Mouse (Mus musculus): Measurements from ENCODE around the gene Dmc1. TPM values are rescaled to one million over a fixed set of nuclear protein-coding genes. Genes with fewer than 3 reads are reported as not detected.

Gene Dmc1
- total RNA-seq (2021), result 1 to 10 TPM in 1 of 2 experiments, under 1 TPM in 1; 0.79 to 1.3 TPM
- long read RNA-seq, experiment 1, result 0 reads
- long read RNA-seq, experiment 2, result 0 reads

GRCm38 (mm10) chr15:79604990-79605665 lies at the start of gene Dmc1:
TSS of gene Dmc1 (minus strand) at chr15:79605109.
- Histone ChIP-seq H3K27ac (no peak within 1 kb of the TSS), H3K4me3 (peak within 1 kb of the TSS; percentile 18; the same call in 1 of the 2 replicates)
- DNase-seq (ENCODE audit: low spot score in 2 of 2), result no peak
- TF ChIP-seq CTCF (conservative IDR thresholded peaks at IDR 0.05), result no peak

DNA sequence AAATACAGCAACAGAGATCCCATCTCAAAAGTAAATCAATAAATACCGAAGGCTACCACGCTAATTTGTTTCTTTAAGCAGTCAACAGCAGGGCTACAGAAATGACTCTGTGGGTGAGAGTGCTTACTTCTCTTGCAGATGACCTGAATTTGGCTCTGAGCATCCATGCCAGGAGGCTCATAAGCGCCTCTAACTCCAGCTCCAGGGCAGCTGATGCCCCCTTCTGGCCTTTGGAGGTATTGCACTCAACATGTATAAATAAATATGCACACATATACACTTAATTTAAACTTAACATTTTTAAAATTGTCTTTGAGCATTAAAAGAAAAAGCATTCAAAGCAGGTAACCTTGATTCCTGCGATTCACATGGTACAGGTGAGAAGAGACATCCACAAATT lies 46.6 kb upstream of the Dmc1 start:
- Histone ChIP-seq H3K4me3 (no peak overlapping the region), H3K27ac (no peak overlapping the region)
- DNase-seq (ENCODE audit: low spot score in 2 of 2), result no peak
- peak; percentile 73 for TF ChIP-seq CTCF (conservative IDR thresholded peaks at IDR 0.05)

DNA sequence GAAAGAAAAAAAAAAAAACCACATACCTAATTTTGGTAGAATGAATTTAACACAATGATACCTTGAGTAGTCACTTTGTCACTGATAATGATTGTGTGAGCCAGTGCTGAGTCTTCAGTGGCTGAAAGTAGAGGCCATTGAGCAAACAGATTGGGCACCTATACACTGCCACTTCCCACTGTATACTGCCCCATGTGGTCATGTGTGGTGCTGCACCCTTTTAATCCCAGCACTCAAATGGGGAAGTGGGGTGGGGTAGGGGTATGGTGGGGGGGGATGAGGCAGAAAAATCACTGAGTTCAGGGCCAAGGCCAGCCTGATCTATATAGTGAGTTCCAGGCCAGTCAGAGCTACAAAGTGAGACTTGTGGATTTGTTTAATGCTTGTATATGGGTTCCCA lies 45.7 kb upstream of the Dmc1 start:
- peak; percentile 79 for TF ChIP-seq CTCF (conservative IDR thresholded peaks at IDR 0.05)
- Histone ChIP-seq H3K27ac (no peak overlapping the region), H3K4me3 (no peak overlapping the region)
- DNase-seq (ENCODE audit: low spot score in 2 of 2), result peak in 1 of 2 experiments; percentile 30

DNA sequence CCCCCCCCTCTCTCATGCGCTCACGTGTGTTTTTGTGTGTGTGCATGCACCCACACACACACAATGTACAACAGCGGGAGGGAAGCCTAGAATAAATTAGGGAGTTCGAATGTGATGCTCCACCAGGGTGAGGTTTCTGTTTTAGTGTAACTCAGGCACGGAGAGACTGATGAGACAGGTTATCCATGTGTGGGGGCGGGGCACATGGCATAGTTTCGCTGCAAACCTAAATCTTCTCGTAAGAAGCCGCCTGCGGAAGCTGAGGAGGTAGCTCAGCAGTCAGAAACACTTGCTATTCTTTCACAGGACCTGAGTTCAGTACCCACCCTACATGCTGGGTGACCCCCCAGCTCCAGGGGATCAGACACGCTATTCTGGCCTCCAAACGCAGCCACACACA lies 43.2 kb upstream of the Dmc1 start:
- Histone ChIP-seq H3K4me3 (no peak overlapping the region), H3K27ac (no peak overlapping the region)
- no peak for DNase-seq (ENCODE audit: low spot score in 2 of 2)
- TF ChIP-seq CTCF (conservative IDR thresholded peaks at IDR 0.05), result no peak

GRCm38 (mm10) chr15:79645483-79645882 lies 40.6 kb upstream of the Dmc1 start:
- DNase-seq (ENCODE audit: low spot score in 2 of 2), result no peak
- TF ChIP-seq CTCF (conservative IDR thresholded peaks at IDR 0.05), result no peak
- no peak overlapping the region for H3K4me3 ChIP-seq
- no peak overlapping the region for H3K27ac ChIP-seq

- H3K4me3 ChIP-seq, result no peak overlapping the region
- DNase-seq (ENCODE audit: low spot score in 2 of 2), result no peak
- TF ChIP-seq CTCF (conservative IDR thresholded peaks at IDR 0.05), result no peak
- H3K27ac ChIP-seq, result peak overlapping the region; percentile 62; the same call in 1 of the 2 replicates
These were observed 36.4 kb upstream of the Dmc1 start for GRCm38 (mm10) chr15:79641135-79641817.

DNA sequence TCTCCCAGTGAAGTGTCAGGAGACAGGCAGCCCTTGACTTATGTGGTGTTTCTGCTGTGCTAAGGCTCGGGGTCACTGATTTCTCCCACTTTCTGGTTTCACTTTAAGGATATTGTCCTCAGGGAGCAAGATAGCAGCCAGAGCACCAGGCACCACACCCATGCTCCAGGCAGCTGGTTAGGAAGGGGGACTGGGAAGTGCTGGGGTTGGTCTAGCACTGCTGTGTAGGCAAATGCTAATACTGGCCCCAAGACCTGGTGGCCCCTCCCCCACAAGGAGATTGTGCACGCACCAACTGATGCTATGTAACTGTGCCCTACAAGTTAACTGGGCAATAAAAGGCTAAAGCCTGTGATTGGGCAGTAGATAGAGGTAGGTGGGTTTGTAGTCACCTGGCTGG lies 25.6 kb upstream of the Dmc1 start:
- Histone ChIP-seq H3K27ac (no peak overlapping the region), H3K4me3 (no peak overlapping the region)
- no peak for TF ChIP-seq CTCF (conservative IDR thresholded peaks at IDR 0.05)
- DNase-seq (ENCODE audit: low spot score in 2 of 2), result no peak

DNA sequence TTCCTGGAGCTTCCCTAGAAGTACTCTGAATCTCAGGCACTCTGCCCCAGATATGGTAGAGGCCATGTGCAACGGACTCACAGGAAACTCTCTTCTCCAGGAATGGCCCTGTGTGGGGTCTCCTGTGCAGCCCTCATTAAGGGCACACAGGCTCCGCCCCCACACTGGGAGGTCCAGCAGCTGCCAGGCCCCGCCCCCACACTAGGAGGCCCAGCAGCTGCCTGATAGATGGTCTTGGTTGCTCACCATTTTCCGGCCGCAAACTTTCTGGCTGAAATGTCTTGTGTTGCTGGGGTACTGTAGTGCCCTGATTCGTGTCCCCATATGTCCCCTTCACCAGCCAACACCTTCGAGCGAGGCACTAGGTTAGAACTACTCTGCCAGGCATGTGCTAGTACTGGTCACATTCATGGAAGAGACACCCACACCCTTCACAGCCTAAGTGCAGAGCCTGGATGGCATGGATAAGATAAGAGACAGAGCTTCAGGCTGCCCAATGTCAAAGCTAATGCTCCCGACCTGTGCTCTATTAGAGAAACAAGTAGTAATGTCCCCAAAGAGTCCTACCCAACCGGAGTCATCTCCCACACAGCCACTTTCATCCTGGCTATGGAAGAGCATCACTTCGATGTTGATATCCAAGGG lies 15.0 kb upstream of the Dmc1 start:
- no peak overlapping the region for H3K27ac ChIP-seq
- DNase-seq (ENCODE audit: low spot score in 2 of 2), result no peak
- H3K4me3 ChIP-seq, result no peak overlapping the region
- TF ChIP-seq CTCF (conservative IDR thresholded peaks at IDR 0.05), result no peak

GRCm38 (mm10) chr15:79618456-79618855 lies 13.5 kb upstream of the Dmc1 start:
- Histone ChIP-seq H3K4me3 (no peak overlapping the region), H3K27ac (no peak overlapping the region)
- TF ChIP-seq CTCF (conservative IDR thresholded peaks at IDR 0.05), result no peak
- DNase-seq (ENCODE audit: low spot score in 2 of 2), result no peak

DNA sequence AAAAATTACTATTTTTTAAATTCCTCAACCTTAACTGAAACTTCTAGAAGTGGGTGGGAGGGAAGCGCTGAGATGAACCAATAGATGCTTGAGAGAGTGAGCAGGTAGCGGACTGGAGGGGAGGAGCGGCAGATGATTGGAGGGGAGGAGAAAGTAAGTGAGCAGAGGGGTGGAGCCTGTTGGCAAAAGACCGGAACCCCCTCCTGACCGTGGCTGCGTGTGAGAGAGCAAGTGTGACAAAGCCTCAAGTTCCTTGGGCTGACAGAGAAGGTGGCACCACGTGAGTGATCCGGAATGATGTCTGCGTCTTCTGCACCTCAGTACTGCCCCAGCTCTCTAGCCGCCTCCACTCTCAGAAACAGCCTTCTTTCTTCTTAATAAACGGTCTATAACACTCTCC lies 12.2 kb upstream of the Dmc1 start:
- no peak overlapping the region for H3K4me3 ChIP-seq
- DNase-seq (ENCODE audit: low spot score in 2 of 2), result no peak
- no peak for TF ChIP-seq CTCF (conservative IDR thresholded peaks at IDR 0.05)

DNA sequence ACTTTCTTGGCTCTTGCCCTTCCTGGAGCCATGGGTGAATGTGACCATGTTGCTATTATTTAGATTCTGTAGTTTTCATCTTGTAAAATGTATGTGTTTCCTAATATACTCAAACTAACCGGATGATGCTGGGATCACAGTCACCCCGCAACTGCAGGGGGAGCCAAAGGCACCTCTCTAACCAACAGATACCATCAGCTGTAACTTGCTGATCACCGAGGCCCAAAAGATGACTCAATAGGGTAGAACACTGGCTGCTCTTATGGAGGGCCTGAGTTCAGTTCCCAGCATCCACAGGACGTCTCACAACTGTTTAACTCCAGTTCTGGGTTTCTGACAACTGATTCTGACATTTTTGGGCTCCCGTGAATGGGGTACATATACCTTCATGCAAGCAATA lies 11.8 kb upstream of the Dmc1 start:
- TF ChIP-seq CTCF (conservative IDR thresholded peaks at IDR 0.05), result peak; percentile 57
- Histone ChIP-seq H3K4me3 (no peak overlapping the region), H3K27ac (no peak overlapping the region)
- DNase-seq (ENCODE audit: low spot score in 2 of 2), result no peak

More for the DNA sequence above, 12.2 kb upstream of the Dmc1 start:
- no peak overlapping the region for H3K27ac ChIP-seq

GRCm38 (mm10) chr15:79615501-79615900 lies 10.6 kb upstream of the Dmc1 start:
- no peak overlapping the region for H3K4me3 ChIP-seq
- no peak for DNase-seq (ENCODE audit: low spot score in 2 of 2)
- TF ChIP-seq CTCF (conservative IDR thresholded peaks at IDR 0.05), result no peak
- H3K27ac ChIP-seq, result no peak overlapping the region

- Histone ChIP-seq H3K4me3 (no peak overlapping the region), H3K27ac (no peak overlapping the region)
- no peak for TF ChIP-seq CTCF (conservative IDR thresholded peaks at IDR 0.05)
- DNase-seq (ENCODE audit: low spot score in 2 of 2), result no peak
These were observed 4.3 kb upstream of the Dmc1 start for GRCm38 (mm10) chr15:79609226-79609625.
